In genomic region chrX:142189023-142189703, GRCm38 (mm10) we compare ENCODE assay signal across 8 mouse cellular contexts. TPM values are rescaled to one million over a fixed set of nuclear protein-coding genes. Genes with fewer than 3 reads are reported as not detected.
DNase-seq lines count a peak whose midpoint lies in the region; ATAC-seq lines count a peak whose summit lies in the region.

No protein-coding gene starts in this region.

- H3K4me3 ChIP-seq in neural tube, embryonic 12.5 days = no peak overlapping the region

- H3K27ac ChIP-seq in neural tube, embryonic 12.5 days = no peak overlapping the region

- no peaks in the 10 kb centered on the region for H3K27me3 ChIP-seq in neural tube, embryonic 12.5 days (replicated peaks)

- H3K4me2 ChIP-seq in neural tube, embryonic 12.5 days (replicated peaks) = peak overlapping the region; percentile 31

- peak; percentile 79 for ATAC-seq in neural tube, embryonic 12.5 days (ENCODE audit: low FRiP score, low read depth)

- intact Hi-C loops in left cerebral cortex, postnatal 4 days (cut with DNase I) = no loop called here

- peak; percentile 13 for DNase-seq in ovary, postnatal 14 days (ENCODE audit: low spot score)
- no peak for DNase-seq in ovary, adult 18-20 months (ENCODE audit: low spot score)
- DNase-seq in cerebellum, postnatal 4 days (ENCODE audit: low spot score in 2 of 2) = peak; percentile 39 to 51
- DNase-seq in heart, adult 8-10 months (ENCODE audit: low spot score) = peak; percentile 6
- DNase-seq in kidney, adult 8-10 months = peak; percentile 48 to 59
- DNase-seq in left cerebral cortex, postnatal 4 days = peak; percentile 63
- no peak for DNase-seq in thymus, postnatal 0 days (ENCODE audit: low spot score)

- no peak overlapping the region for H3K9ac ChIP-seq in neural tube, embryonic 12.5 days

- no peaks in the 10 kb centered on the region for H3K36me3 ChIP-seq in neural tube, embryonic 12.5 days

- WGBS in neural tube, embryonic 12.5 days = 30% methylated on average over 22 of the region's 22 CpGs

- no peaks in the 10 kb centered on the region for H3K9me3 ChIP-seq in neural tube, embryonic 12.5 days

- no peaks in the 10 kb centered on the region for H3K4me1 ChIP-seq in neural tube, embryonic 12.5 days

RNA-seq across cellular contexts. Expression of gene Gucy2f, which starts 7.6 kb away (rescaled TPM):
- total RNA-seq in heart, adult 8-10 months (2022) = not detected
- under 1 TPM; 0.46 to 0.66 TPM for total RNA-seq in left cerebral cortex, postnatal 4 days (2021)
- 0.05 TPM in 1 of 2 replicates, not detected in the other for polyA plus RNA-seq in neural tube, embryonic 12.5 days (2016; fragmentation: Nextera tagmentation; extraction: Ambion mirVana)
- polyA plus RNA-seq in thymus, postnatal 0 days (2015; fragmentation: Nextera tagmentation; extraction: Ambion mirVana) = not detected in 2 replicates

RNA-seq across cellular contexts. Expression of gene Nxt2, which starts 37.4 kb away (rescaled TPM):
- total RNA-seq in heart, adult 8-10 months (2022) = 1 to 10 TPM; 6.1 to 7.4 (median 6.4) TPM
- total RNA-seq in left cerebral cortex, postnatal 4 days (2021) = 10 to 100 TPM; 11.4 to 12.4 TPM
- polyA plus RNA-seq in neural tube, embryonic 12.5 days (2016; fragmentation: Nextera tagmentation; extraction: Ambion mirVana) = 12.4 and 13.4 TPM in 2 replicates
- 8.5 and 8.6 TPM in 2 replicates for polyA plus RNA-seq in thymus, postnatal 0 days (2015; fragmentation: Nextera tagmentation; extraction: Ambion mirVana)

Comparison
In these comparisons a context has a peak if more than half of its experiments do, and no peak if none do; other contexts are left out.
1. DNase-seq: peak in ovary, postnatal 14 days (single experiment), cerebellum, postnatal 4 days (2 of 2), heart, adult 8-10 months (single experiment), kidney, adult 8-10 months (2 of 2) and left cerebral cortex, postnatal 4 days (single experiment); none in ovary, adult 18-20 months (single experiment) and thymus, postnatal 0 days (single experiment).